Mouse (Mus musculus) lung, embryonic 14.5 days (tissue): Measurements from ENCODE around the gene Wnt7b. TPM values are rescaled to one million over a fixed set of nuclear protein-coding genes. Genes with fewer than 3 reads are reported as not detected.

Experiments
- ATAC-seq: fragments of 200-750 bp; cut with Nextera tagmentation; 2 replicates; pipeline ENCODE4 v1.8.0; 2017; ENCODE audit warnings: mild to moderate bottlenecking, moderate TSS enrichment, moderate library complexity; ENCODE audit not compliant: insufficient read depth
- DNase-seq: peaks from one replicate; pipeline ENCODE4 v3.0.0-alpha.2; 2015
- H3K27ac ChIP-seq: fragments of 300-500 bp; sonication (generic); 2 replicates; pipeline ENCODE4 v1.5.1; 2014; ENCODE audit warnings: low read depth, mild to moderate bottlenecking, moderate library complexity
- H3K27me3 ChIP-seq: fragments of 300-500 bp; sonication (generic); 2 replicates; pipeline ENCODE4 v1.6.1; 2014; ENCODE audit warnings: low read length, control low read depth; ENCODE audit not compliant: insufficient read depth
- H3K36me3 ChIP-seq: fragments of 300-500 bp; sonication (generic); 2 replicates; pipeline ENCODE4 v1.6.1; 2014; ENCODE audit warnings: control low read depth; ENCODE audit not compliant: insufficient read depth
- H3K4me1 ChIP-seq: fragments of 300-500 bp; sonication (generic); 2 replicates; pipeline ENCODE4 v1.6.1; 2014; ENCODE audit warnings: antibody characterized with exemption, control low read depth; ENCODE audit not compliant: insufficient read depth
- H3K4me2 ChIP-seq: fragments of 300-500 bp; sonication (generic); 2 replicates; pipeline ENCODE4 v1.6.1; 2014; ENCODE audit warnings: mild to moderate bottlenecking
- H3K4me3 ChIP-seq: fragments of 300-500 bp; sonication (generic); 2 replicates; pipeline ENCODE4 v1.5.1; 2014; ENCODE audit warnings: low read depth, low read length
- H3K9ac ChIP-seq: fragments of 300-500 bp; sonication (generic); 2 replicates; pipeline ENCODE4 v1.6.1; 2014
- H3K9me3 ChIP-seq: fragments of 300-500 bp; sonication (generic); 2 replicates; pipeline ENCODE4 v1.6.1; 2016; ENCODE audit warnings: low read depth, low read length, control low read depth
- CTCF ChIP-seq: IDR thresholded peaks from 2 replicates; pipeline ENCODE4 v1.5.1; 2016; ENCODE audit warnings: antibody characterized with exemption, low read depth
- WGBS: fragments of 180-500 bp; shearing (Covaris S2); extraction: QIAGEN DNeasy Blood & Tissue Kit; methylation state at CpG from one replicate; pipeline ENCODE4 v1.1.7; 2014; 5-methylcytosine and 5-hydroxymethylcytosine counted together
- polyA plus RNA-seq: library from polyadenylated mRNA; unstranded; fragments of >200 nt; fragmentation: Nextera tagmentation; extraction: Ambion mirVana; gene quantifications from 2 replicates; pipeline ENCODE4 v1.2.1, GENCODE M21; 2014

Wnt7b gene
- polyA plus RNA-seq, 1 experiment from 2014 or later = 77.0 TPM

DNA sequence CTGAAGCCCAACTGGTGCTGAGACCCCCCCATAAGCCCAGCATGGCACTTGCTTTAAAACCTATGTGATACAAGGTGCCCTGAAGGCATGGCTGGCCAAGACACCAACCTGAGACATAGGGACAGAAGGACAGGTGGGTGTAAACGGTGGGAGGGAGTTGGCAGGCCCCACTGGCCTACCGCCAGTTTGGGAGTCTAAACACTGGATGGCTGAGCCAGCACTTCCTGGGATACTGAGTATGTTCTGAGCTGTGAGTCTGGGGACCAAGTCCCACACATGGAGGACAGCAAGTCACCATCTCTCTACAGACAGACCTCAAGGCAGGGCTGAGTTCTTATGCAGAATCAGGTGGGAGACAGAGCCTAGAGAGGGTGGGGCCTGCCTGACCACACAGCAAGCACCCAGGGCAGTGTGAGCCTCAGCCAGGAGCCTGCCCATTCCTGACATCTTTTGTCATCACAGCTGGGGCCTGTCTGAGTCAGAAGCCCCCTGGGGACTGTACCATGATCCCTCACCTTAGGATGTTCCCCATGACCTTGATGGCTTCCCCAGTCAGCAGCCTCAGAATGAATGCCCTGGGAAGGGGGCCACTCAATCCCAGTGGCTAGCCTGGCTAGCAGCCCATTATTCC is 13.0 kb downstream of the Wnt7b start:
- no peak for ATAC-seq
- no peaks in the 10 kb centered on the region for H3K9me3 ChIP-seq
- H3K36me3 ChIP-seq = no peaks in the 10 kb centered on the region
- DNase-seq = peak; percentile 32
- peaks cover 3% of the 10 kb centered on the region; the same call in 1 of the 2 replicates for H3K27me3 ChIP-seq
- H3K4me1 ChIP-seq = peaks cover 6% of the 10 kb centered on the region; the same call in 1 of the 2 replicates
- no peak overlapping the region for H3K27ac ChIP-seq
- WGBS = 44% methylated on average over 2 of the region's 2 CpGs
- H3K9ac ChIP-seq = 0 out of 2 replicates have a peak overlapping the region, but pooled peaks have one; percentile 2
- H3K4me2 ChIP-seq = no peak overlapping the region
- no peak overlapping the region for H3K4me3 ChIP-seq
- no peak for TF ChIP-seq CTCF

DNA sequence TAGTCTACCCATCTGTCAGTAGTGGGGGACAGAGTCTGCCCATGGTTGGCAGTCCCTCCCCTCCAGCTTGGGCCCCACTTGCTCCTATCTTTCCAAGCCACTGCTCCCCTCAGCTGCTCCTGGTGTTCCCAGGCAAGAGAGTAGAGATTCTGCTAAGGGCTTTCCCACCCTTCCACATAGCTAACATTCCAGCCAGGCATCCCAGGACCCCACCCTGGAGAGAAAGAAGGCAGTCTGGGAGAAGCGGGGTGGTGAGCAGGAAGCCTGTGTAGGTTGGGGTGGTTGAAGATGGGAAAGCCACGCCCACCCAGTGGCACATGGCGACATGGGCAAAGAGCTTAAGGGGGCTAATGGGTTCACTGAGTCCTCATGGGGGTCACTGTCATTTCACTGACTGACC is 13.9 kb downstream of the Wnt7b start:
- Histone ChIP-seq H3K4me3 (no peak overlapping the region), H3K9me3 (no peaks in the 10 kb centered on the region), H3K27ac (0 out of 2 replicates have a peak overlapping the region, but pooled peaks have one; percentile 16), H3K4me1 (peaks cover 6% of the 10 kb centered on the region; the same call in 1 of the 2 replicates), H3K9ac (no peak overlapping the region), H3K4me2 (no peak overlapping the region), H3K36me3 (no peaks in the 10 kb centered on the region), H3K27me3 (peaks cover 2% of the 10 kb centered on the region; the same call in 1 of the 2 replicates)
- no peak for TF ChIP-seq CTCF
- ATAC-seq (no peak), DNase-seq (no peak)
- WGBS = 56% methylated on average over 3 of the region's 3 CpGs

DNA sequence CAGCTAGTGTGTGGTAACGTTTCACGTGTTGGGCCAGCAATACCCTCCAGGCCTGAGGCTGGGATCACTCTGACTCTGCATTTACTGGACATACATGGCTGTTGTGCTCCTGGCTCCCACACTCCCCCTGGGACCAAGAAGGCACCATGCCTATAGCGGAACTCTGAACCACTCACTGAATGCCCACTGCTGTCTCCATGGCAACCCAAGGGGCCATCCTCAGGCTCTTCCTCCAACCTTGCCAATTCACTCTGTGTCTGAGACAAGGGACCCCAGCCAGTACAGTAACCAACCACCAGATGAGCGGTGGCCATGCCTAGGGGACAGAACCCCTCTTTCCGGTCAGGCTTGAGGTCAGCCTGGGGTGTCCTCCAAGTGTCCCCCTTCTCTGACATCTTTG is 17.3 kb downstream of the Wnt7b start:
- no peak for DNase-seq
- H3K4me2 ChIP-seq = no peak overlapping the region
- no peak overlapping the region for H3K27ac ChIP-seq
- no peaks in the 10 kb centered on the region for H3K9me3 ChIP-seq
- ATAC-seq = no peak
- H3K9ac ChIP-seq = no peak overlapping the region
- TF ChIP-seq CTCF = no peak
- 80% methylated on average over 5 of the region's 5 CpGs for WGBS
- H3K4me3 ChIP-seq = no peak overlapping the region
- peaks cover 6% of the 10 kb centered on the region; the same call in 1 of the 2 replicates for H3K4me1 ChIP-seq
- no peaks in the 10 kb centered on the region for H3K27me3 ChIP-seq
- H3K36me3 ChIP-seq = no peaks in the 10 kb centered on the region

- WGBS = 70% methylated on average over 13 of the region's 13 CpGs
- Histone ChIP-seq H3K4me1 (peaks cover 5% of the 10 kb centered on the region; the same call in 1 of the 2 replicates), H3K4me2 (no peak overlapping the region), H3K9ac (no peak overlapping the region), H3K4me3 (no peak overlapping the region), H3K27me3 (no peaks in the 10 kb centered on the region), H3K9me3 (no peaks in the 10 kb centered on the region), H3K36me3 (no peaks in the 10 kb centered on the region), H3K27ac (0 out of 2 replicates have a peak overlapping the region, but pooled peaks have one; percentile 24)
- no peak for TF ChIP-seq CTCF
- ATAC-seq (no peak), DNase-seq (no peak)
Measured at GRCm38 (mm10) chr15:85564034-85564769, 18.1 kb downstream of the Wnt7b start.

GRCm38 (mm10) chr15:85561953-85562352 is 20.3 kb downstream of the Wnt7b start:
- Histone ChIP-seq H3K36me3 (peaks cover 4% of the 10 kb centered on the region; the same call in 1 of the 2 replicates), H3K27ac (no peak overlapping the region), H3K27me3 (no peaks in the 10 kb centered on the region), H3K9me3 (no peaks in the 10 kb centered on the region), H3K4me2 (no peak overlapping the region), H3K9ac (no peak overlapping the region), H3K4me1 (no peaks in the 10 kb centered on the region), H3K4me3 (no peak overlapping the region)
- 67% methylated on average over 12 of the region's 12 CpGs for WGBS
- DNase-seq (peak; percentile 23), ATAC-seq (no peak)
- no peak for TF ChIP-seq CTCF

DNA sequence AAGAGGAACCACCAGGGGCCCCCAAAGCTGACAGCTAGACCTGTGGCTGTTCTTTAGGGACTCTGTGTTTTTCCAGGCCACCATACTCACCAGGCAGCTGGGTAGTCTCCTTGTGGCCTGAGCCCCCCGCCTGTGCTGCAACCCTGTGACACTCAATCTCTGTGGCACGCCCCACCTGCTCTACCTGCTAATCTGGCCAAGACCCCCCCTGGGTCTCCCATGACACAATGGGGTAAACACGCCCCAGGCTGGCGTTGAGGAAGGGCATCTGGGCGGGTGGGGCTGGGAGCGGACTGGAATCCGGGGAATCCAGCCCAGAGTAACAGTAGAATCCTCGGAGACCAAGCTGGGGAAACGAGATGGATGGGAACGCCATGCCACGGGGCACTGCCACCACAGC is 21.4 kb downstream of the Wnt7b start:
- Histone ChIP-seq H3K27me3 (no peaks in the 10 kb centered on the region), H3K4me3 (no peak overlapping the region), H3K4me1 (no peaks in the 10 kb centered on the region), H3K36me3 (peaks cover 4% of the 10 kb centered on the region; the same call in 1 of the 2 replicates), H3K27ac (no peak overlapping the region), H3K9me3 (no peaks in the 10 kb centered on the region), H3K4me2 (no peak overlapping the region), H3K9ac (no peak overlapping the region)
- no peak for TF ChIP-seq CTCF
- ATAC-seq (no peak; the same call in 1 of the 2 replicates), DNase-seq (no peak)
- 47% methylated on average over 11 of the region's 11 CpGs for WGBS

DNA sequence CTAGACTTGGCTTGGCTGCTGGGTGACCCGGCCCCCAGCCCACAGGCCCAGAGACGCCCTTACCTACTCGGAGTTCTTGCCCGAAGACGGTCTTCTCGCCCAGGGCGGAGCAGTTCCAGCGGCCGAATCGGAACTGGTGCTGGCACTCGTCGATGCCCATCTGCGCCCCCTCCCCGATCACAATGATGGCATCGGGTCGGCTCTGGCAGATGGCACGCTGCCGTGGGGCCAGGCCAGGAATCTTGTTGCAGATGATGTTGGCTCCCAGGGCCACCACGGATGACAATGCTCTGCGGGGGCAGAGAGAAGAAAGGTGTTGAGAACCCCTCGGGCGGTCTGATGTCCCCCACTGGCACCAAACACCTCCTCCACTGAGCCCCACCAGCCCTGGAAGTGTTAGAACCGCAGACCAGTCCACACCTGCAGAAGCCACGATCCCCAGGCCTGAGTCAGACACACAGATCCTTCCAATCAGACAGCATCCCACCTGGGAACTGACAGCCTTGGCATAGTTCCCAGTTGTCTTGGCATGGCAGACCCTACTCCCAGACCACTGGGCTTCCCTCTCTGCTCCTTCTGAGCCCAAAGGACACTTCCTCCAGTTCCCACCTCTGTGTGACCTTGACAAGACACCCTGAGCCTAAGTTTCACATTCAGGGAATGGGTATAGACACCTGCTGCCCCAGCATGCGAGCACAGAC is 23.3 kb downstream of the Wnt7b start:
- ATAC-seq = no peak
- H3K4me2 ChIP-seq = no peak overlapping the region
- TF ChIP-seq CTCF = no peak
- no peak overlapping the region for H3K27ac ChIP-seq
- no peaks in the 10 kb centered on the region for H3K27me3 ChIP-seq
- H3K36me3 ChIP-seq = peaks cover 4% of the 10 kb centered on the region; the same call in 1 of the 2 replicates
- no peak overlapping the region for H3K4me3 ChIP-seq
- DNase-seq = no peak
- H3K4me1 ChIP-seq = no peaks in the 10 kb centered on the region
- 86% methylated on average over 25 of the region's 25 CpGs for WGBS
- H3K9ac ChIP-seq = no peak overlapping the region
- no peaks in the 10 kb centered on the region for H3K9me3 ChIP-seq
